Mouse (Mus musculus): ENCODE data around the gene Lrr1. TPM values are rescaled to one million over a fixed set of nuclear protein-coding genes. Genes with fewer than 3 reads are reported as not detected.

Gene Lrr1
- polyA plus RNA-seq, 1 experiment = 0.39 TPM

DNA sequence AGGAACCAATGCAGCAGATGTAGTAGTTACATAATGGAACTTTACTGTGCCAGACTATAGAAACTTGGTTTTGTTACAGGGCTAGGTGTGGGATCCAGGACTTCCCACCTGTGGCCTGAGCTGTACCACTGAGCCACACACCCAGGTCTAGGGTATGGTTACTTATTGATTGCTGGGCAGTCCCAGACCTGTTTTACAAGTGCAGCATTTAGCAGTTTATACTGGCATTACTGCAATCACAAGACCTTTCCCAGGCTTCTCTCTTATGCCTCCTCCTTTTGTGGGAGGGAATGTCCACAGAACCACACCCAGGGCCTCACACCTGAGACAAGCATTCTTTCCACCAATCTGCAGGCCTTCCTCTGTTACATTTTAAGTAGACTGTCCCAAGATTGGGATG lies 30.4 kb downstream of the Lrr1 start:
- no peak for DNase-seq (ENCODE audit: low spot score)

DNA sequence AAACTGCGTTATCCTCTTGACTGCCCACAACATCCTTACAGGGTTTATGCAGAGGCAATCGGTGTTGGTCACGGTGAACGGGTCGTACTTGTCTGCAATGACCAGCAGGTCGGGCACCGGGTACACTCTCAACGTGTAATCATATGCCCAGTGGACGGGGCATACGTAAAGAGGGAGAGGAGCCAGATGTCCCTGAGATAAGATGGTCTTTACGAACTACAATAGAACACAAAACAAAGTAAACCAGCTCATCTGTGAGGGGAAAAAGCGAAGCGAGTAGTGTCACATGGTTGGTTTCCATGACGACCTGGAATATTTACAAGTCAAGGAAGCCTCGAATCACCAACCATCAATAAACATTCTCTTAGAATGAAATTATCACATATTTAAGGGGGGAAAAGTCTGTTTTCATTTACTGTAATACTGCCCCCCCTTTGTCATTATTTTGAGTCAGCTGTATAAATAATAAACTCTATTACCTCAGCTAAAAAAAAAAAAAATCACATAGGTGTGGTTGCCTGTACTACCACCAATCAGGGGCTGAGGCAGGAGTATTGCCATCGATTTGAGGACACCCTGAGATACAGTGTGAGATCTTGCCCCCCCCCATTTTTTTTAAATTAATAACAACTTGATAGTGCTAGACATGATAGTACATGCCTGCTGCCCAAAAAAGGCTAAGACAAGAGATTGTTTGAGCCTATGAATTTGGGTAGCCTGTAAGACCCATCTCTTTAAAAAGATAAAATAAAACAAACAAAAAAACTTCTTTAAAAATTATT lies 35.6 kb downstream of the Lrr1 start, which contains the start of gene Gm49384:
TSS of gene Gm49384 (minus strand) at position 216 of the 782 bp plus-strand sequence.
- no peak for DNase-seq (ENCODE audit: low spot score)

DNA sequence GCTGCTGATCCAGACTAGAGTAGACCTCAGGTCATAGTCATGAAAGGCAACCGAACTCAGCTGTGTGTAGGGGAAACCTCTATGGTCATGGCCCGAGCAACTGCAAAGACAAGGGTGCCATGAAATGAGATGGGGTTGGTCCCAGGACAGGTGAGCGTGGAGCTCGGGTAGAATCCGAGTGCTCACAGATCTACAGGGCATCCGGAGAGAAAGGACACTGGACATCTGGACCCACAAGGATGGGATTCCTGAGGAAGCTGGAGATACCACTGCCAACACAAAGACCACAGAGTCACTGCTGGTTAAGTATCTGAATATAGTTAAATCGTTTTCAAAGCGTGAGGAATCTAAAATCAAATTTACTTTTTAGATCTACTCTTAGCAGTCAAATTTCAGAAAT lies 38.8 kb downstream of the Lrr1 start:
- no peak for DNase-seq (ENCODE audit: low spot score)

DNA sequence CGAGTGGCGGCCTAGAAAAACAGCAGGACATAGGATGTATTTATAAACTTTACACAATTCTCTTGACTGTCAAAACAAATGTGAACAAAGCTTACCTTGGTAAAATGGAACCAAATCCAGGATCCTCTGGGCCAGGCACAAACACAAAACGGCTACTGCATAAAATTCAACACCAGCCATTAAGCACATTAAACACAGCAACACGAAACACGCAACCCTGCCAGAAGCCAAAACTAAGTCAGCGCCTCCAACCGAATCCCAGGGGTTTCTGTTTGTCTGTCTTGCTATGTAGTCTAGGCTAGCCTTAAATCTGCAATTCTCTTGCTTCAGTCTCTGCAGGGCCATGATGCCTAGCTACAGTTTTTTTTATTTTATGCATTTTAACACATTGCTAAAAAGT lies 39.3 kb downstream of the Lrr1 start:
- no peak for DNase-seq (ENCODE audit: low spot score)

DNA sequence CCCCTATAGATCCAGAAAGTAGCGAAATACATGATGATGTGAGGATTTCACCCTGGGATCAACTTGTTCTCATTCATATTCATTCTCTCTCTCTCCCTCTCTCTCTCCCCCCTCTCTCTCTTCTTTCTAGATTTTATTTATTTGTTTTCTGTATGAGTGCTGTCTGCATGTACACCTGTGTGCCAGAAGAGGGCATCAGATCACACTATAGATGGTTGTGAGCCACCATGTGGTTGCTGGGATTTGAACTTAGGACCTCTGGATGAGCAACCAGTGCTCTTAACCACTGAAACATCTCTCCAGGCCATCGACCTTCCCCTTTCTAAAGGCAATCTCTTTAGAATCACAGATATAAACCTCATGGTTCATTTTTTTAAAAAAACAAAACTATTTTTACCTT lies 39.9 kb downstream of the Lrr1 start:
- DNase-seq (ENCODE audit: low spot score) = no peak

DNA sequence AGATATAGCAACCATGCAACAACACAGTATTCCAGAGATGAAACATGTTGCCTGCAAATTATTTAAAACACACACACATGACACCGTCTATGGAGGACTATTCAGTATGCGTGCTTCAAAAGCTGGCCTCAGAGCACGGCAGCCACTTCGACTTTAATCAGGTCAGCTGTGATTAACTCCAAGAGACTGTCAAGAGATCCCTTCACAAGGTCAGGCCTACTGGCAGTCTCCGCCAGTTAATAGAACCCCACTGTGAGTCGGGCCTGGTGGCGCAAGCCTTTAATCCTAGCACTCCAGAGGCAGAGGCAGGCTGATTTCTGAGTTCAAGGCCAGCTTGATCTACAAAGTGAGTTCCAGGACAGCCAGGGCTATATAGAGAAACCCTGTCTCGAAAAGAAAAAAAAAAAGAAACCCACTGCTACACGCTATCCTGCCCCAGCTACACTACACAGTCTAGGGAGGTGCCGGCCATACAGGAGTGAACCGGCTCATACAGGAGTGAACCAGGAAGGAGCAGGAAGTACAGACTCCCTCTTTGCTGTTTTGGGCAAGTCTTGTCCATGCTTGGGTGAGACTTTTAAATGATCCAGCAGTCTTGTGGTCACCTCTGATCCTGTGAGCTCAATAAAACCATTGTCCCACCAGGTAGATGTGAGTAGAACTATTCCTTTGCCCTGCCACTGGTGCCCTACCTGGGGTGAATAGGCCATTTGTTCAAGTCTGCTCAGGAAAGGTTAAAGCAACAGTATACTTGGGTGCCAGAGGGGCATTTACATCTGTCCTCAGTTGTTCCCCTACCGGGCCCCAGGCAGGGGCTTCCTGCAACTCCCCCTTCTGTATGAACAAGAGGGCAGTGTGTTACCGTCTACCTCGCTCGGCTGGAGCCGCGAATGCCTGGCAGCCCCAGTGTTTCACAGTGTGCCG lies 41.7 kb downstream of the Lrr1 start:
- DNase-seq (ENCODE audit: low spot score) = no peak

DNA sequence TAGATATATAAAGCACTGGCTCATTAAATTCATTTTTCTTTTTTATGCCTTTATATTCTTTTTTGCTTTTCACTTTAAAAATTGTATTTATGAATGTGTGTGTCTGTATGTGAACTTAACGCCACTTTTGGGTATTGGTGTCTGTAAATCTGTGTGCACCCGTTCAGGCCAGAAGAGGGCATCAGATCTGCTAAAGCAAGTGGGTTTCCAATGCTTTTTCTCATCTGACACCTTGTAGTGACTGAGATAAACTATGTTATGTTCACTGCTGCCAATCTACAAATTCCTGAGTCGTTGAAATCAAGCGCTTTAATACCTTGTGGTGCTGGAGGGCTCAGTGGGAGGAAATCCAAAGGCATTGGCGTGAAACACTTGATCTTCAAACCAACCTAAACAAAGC lies 42.4 kb downstream of the Lrr1 start:
- DNase-seq (ENCODE audit: low spot score) = no peak

DNA sequence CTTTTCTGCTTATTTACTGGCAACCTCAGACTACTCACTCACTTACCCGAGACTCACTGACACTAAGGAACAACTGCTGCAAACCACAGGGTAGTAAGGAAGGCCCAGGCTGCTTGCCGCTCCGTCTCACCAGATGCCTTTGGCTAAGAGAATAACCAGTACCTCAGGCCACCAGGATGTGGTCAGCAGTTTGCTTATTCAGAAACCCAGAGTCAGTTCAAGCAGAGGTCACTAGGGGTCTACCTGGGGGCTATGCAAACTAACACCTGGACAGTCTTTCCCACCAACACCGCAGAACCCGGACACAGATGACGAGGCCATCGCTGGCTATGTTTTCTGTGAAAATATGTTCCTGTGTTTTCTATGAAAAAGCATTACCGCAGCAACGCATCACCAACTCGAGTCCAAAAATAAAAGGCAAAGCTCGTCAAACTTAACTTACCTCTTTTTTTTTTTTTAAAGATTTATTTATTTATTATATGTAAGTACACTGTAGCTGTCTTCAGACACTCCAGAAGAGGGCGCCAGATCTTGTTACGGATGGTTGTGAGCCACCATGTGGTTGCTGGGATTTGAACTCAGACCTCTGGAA lies 44.7 kb downstream of the Lrr1 start:
- DNase-seq (ENCODE audit: low spot score) = no peak

DNA sequence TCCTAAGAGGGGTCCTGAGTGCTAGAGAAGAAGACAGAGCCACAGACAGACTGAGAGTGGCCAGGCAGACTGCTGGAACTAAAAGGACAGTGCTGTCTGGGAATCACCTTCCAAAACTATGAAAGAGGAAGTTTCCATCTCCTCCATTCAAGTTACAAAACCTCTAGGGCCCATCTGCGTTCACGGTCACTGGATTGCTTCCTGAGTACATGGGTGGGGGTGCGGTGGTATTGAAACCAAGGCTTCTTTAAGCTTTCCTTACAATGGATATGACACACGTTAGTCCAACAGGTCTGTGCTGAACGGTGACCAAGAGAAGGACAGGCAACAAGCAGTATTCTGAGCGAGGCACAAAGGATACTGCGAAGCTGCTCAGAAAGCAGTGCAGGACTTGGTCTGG lies 45.8 kb downstream of the Lrr1 start:
- DNase-seq (ENCODE audit: low spot score) = no peak

DNA sequence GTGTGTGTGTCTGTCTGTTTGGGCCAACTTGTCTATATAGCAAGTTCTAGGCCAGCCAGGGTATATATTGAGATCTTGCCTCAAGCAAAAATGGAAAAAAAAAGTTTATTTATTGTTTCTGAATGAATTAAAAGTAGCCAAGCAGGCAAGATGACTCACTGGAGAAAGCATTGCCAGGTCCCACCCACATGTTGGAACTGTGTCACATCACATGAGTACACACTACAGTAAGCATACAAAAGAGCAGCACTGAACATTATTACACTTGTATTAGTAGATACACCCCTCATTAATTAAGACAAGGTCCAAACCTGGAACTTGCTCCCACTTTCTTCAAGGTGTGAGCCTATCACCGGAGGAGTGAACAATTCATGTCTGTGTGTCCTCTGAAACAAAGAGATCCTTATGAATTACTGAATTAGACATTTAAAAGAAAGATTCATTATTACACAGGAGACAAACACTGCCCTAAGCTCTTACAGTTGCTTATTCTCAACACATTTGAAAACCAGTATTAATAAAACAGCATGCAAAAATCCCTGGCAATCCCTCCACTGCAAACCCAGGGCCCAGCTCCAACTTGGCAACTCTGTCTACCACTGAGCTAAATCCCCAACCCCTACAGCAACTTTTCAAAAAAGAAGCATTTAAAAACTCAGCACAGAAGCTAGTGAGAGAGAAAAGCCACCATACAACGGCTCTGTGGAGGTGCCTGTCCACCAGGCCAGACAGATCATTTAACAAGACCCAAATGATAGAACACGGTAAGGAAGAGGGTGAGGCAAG lies 46.6 kb downstream of the Lrr1 start:
- no peak for DNase-seq (ENCODE audit: low spot score)

DNA sequence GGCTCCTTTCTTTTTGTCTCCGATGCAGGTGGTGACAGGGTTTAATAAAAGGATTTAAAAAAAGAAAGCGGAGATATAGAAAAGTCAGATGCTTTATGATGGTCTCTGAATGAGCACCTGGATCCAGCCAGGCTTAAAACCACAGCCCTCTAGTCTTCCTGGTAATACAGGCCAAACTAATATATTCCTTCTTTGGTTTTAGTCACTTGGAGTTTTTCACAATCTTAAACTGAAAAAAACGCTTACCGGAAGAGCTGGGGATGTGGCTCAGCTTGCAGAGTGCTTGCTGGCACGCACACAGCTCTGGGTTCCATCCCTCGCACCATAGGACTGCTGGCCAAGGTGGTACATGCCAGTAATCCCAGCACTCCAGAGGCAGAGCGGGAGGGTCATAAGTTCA lies 48.0 kb downstream of the Lrr1 start:
- DNase-seq (ENCODE audit: low spot score) = no peak

DNA sequence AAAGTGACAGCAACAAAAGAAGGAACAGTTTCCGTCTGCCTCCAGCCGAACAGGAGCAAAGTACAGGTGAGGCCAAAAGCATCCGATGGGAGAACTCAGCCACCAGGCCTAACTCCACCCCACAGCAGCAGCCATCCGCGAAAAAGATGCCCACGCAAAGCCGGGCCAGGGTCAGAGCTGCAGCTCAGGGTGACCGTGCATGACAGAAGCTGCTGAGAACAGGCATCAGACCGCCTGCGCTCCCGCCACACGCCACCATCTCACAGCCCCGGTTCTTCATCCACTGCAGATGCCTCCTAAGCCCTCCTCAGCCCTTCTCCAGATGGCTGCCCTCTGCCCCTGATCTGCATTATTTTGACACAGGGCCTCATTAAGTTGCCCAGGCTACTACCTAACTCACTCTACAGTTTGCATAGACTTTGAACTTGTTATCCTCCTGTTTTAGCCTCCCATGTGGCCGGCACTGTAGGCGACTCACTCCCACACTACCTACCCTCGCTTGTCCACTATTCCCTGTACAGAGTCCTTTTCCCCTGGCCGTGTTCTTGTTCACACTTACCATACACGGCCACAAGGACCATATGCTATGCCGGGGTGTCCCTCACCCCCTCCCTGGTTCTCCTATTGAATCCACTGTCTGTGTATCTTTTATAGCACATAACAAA lies 52.1 kb downstream of the Lrr1 start:
- DNase-seq (ENCODE audit: low spot score) = no peak

DNA sequence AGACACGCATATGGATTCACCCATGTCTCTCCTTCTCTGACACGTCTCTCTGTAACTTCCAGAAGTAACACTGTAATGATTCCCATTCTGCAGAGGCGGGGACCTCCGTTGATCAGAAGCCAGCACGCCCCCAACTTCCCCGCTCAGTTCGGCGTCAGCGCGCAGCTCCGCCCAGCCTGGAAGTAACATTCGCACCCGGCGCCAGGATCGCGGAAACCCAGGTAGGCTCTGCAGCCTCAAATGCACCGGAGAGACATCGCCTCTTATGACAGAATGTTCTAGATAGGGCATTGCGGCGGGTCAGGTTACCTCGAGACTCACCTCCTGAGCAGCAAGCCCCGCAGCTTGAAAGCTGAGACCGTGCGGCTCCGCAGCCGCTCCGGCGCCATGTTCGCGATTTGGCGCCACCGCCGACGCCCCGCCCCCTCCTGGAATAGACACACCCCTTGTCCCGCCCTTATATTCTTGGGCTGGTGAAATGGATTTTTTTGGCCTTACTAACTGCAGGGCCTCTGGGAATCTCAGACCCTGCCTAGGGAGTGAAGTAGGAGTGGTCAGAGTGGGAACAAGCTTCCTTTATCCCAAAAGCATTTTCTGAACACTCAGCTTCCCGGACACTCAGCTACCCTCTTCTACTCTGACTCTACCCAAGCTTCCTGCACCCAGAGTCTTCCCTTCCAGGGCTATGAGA lies 59.3 kb downstream of the Lrr1 start, which contains the start of gene Pole2:
TSS of gene Pole2 (minus strand) at position 420 of the 691 bp plus-strand sequence.
- DNase-seq (ENCODE audit: low spot score) = peak; percentile 76

Other genes with a start within 250 kb of the Lrr1 start
- 1,965 and 3,164 TPM in 2 replicates for gene Rps29, start 9.6 kb upstream of the Lrr1 start, polyA plus RNA-seq (2012; rRNA removed)
- 607 and 659 TPM in 2 replicates for gene Rpl36al, start 15.3 kb downstream of the Lrr1 start, polyA plus RNA-seq (2012; rRNA removed)
- 27.3 and 27.4 TPM in 2 replicates for gene Mgat2, start 15.3 kb downstream of the Lrr1 start, polyA plus RNA-seq (2012; rRNA removed)
- gene Gm49383, start 28.3 kb downstream of the Lrr1 start, polyA plus RNA-seq (2012; rRNA removed) = 1.3 and 2.1 TPM in 2 replicates
- gene Dnaaf2, start 29.6 kb downstream of the Lrr1 start, polyA plus RNA-seq (2012; rRNA removed) = 2.8 TPM in 2 replicates
- gene Gm49384, start 35.5 kb downstream of the Lrr1 start, polyA plus RNA-seq (2012; rRNA removed) = 3.6 and 4.1 TPM in 2 replicates
- 3.2 and 6.5 TPM in 2 replicates for gene Pole2, start 59.4 kb downstream of the Lrr1 start, polyA plus RNA-seq (2012; rRNA removed)
- gene Klhdc1, start 72.4 kb downstream of the Lrr1 start, polyA plus RNA-seq (2012; rRNA removed) = 8.4 and 14.8 TPM in 2 replicates
- 52.8 and 61.7 TPM in 2 replicates for gene Klhdc2, start 127.9 kb downstream of the Lrr1 start, polyA plus RNA-seq (2012; rRNA removed)
- gene Nemf, start 188.4 kb downstream of the Lrr1 start, polyA plus RNA-seq (2012; rRNA removed) = 28.8 and 32.1 TPM in 2 replicates
- gene Arf6, start 203.3 kb downstream of the Lrr1 start, polyA plus RNA-seq (2012; rRNA removed) = 73.3 and 73.5 TPM in 2 replicates
- 0.69 TPM in 2 replicates for gene Gm9887, start 203.6 kb downstream of the Lrr1 start, polyA plus RNA-seq (2012; rRNA removed)